Mouse (Mus musculus): Measurements from ENCODE around the gene Tgif2. TPM values are rescaled to one million over a fixed set of nuclear protein-coding genes. Genes with fewer than 3 reads are reported as not detected.

Gene Tgif2
- total and polyA plus RNA-seq, 2 experiments: 0.28 to 0.77 TPM

DNA sequence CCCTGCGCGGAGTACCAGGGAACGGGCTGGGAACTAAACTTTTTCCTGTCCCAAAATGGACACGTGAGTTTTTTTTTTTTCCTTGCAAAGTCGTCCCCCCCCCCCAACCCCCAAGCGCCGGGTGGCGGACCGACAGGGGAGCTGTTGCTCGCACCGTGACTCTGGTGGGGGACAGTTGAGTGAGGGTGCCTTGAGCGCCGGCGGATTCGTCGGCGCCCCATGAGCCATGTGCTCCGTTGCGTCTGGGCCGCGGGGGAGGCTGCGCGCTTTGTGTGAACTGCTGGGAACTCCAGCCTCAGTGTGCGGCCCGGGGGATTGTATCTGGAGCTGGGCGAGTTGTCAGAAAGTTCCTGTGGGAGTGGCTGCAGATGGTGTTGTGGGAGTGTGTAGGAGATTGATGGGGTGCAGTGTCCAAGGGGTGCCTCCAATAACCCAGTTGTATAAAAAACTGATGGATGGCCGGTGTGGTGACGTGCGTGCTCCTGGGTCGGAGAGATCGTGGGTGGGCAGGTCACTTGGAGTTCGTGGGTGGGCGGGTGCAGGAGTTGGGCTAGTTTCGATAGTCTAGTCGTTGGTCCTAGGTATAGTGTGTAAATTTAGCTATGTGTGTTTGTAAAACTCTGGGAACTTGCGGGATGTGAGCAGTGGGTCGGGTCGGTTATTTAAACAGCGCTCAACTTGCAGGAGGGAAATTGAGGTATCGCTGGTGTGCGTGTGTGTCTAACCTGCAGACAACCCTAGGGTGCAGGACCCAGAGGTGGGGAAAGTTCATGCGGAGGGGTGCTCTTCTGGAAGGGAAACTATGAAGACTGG lies 1.4 kb downstream of the Tgif2 start:
- H3K27ac ChIP-seq (replicated peaks; ENCODE audit: insufficient read depth, low read depth, low read length): no peak overlapping the region

GRCm38 (mm10) chr2:156841841-156842706 lies 2.3 kb downstream of the Tgif2 start:
- Histone ChIP-seq H3K9ac (ENCODE audit: low read depth, low read length) (no peak overlapping the region), H3K36me3 (ENCODE audit: control insufficient read depth, insufficient read depth, low read length) (no peaks in the 10 kb centered on the region), H3K4me3 (ENCODE audit: insufficient read depth, low read depth, low read length) (peak overlapping the region; percentile 12; the same call in 1 of the 2 replicates), H3K27ac (replicated peaks; ENCODE audit: insufficient read depth, low read depth, low read length) (no peak overlapping the region), H3K27me3 (ENCODE audit: control insufficient read depth, insufficient read depth, low read length) (peaks cover 11% of the 10 kb centered on the region), H3K79me2 (ENCODE audit: control insufficient read depth, insufficient read depth, low read length) (no peaks in the 10 kb centered on the region), H3K4me1 (ENCODE audit: control insufficient read depth, insufficient read depth, low read length) (peaks cover 2% of the 10 kb centered on the region)
- DNase-seq (ENCODE audit: extremely low read depth, low read depth, low spot score): peak; percentile 33
- 31% methylated on average over 20 of the region's 20 CpGs for WGBS
- 0 out of 2 replicates have a peak, but pooled peaks have one; percentile 8 for TF ChIP-seq CTCF (IDR thresholded peaks at IDR 0.05; ENCODE audit: low read depth, low read length)
- TF ChIP-seq POLR2A (IDR thresholded peaks at IDR 0.05; ENCODE audit: extremely low read depth, insufficient read depth, low read length): no peak

More for the DNA sequence above, 1.4 kb downstream of the Tgif2 start:
- Histone ChIP-seq H3K4me1 (ENCODE audit: control insufficient read depth, insufficient read depth, low read length) (peaks cover 2% of the 10 kb centered on the region), H3K9ac (ENCODE audit: low read depth, low read length) (peak overlapping the region; percentile 67), H3K27me3 (ENCODE audit: control insufficient read depth, insufficient read depth, low read length) (peaks cover 11% of the 10 kb centered on the region), H3K79me2 (ENCODE audit: control insufficient read depth, insufficient read depth, low read length) (no peaks in the 10 kb centered on the region), H3K36me3 (ENCODE audit: control insufficient read depth, insufficient read depth, low read length) (no peaks in the 10 kb centered on the region), H3K4me3 (ENCODE audit: insufficient read depth, low read depth, low read length) (peak overlapping the region; percentile 54; the same call in 1 of the 2 replicates)
- no peak for DNase-seq (ENCODE audit: extremely low read depth, low read depth, low spot score)
- TF ChIP-seq POLR2A (IDR thresholded peaks at IDR 0.05; ENCODE audit: extremely low read depth, insufficient read depth, low read length) (no peak), CTCF (IDR thresholded peaks at IDR 0.05; ENCODE audit: low read depth, low read length) (no peak)
- under 1% methylated on average over 42 of the region's 42 CpGs for WGBS

- no peak overlapping the region for H3K9ac ChIP-seq (ENCODE audit: low read depth, low read length)
- no peak overlapping the region for H3K4me3 ChIP-seq (ENCODE audit: insufficient read depth, low read depth, low read length)
Observed at GRCm38 (mm10) chr2:156842711-156843110, 2.9 kb downstream of the Tgif2 start.

GRCm38 (mm10) chr2:156843331-156843730 lies 3.5 kb downstream of the Tgif2 start:
- H3K4me1 ChIP-seq (ENCODE audit: control insufficient read depth, insufficient read depth, low read length): peaks cover 2% of the 10 kb centered on the region
- DNase-seq (ENCODE audit: extremely low read depth, low read depth, low spot score): no peak
- H3K27me3 ChIP-seq (ENCODE audit: control insufficient read depth, insufficient read depth, low read length): peaks cover 11% of the 10 kb centered on the region
- no peak overlapping the region for H3K9ac ChIP-seq (ENCODE audit: low read depth, low read length)
- no peak for TF ChIP-seq POLR2A (IDR thresholded peaks at IDR 0.05; ENCODE audit: extremely low read depth, insufficient read depth, low read length)
- TF ChIP-seq CTCF (IDR thresholded peaks at IDR 0.05; ENCODE audit: low read depth, low read length): no peak
- no peak overlapping the region for H3K4me3 ChIP-seq (ENCODE audit: insufficient read depth, low read depth, low read length)
- H3K27ac ChIP-seq (replicated peaks; ENCODE audit: insufficient read depth, low read depth, low read length): no peak overlapping the region
- H3K36me3 ChIP-seq (ENCODE audit: control insufficient read depth, insufficient read depth, low read length): no peaks in the 10 kb centered on the region
- 83% methylated on average over 10 of the region's 10 CpGs for WGBS
- H3K79me2 ChIP-seq (ENCODE audit: control insufficient read depth, insufficient read depth, low read length): no peaks in the 10 kb centered on the region

More at GRCm38 (mm10) chr2:156842711-156843110, 2.9 kb downstream of the Tgif2 start:
- DNase-seq (ENCODE audit: extremely low read depth, low read depth, low spot score): no peak
- Histone ChIP-seq H3K36me3 (ENCODE audit: control insufficient read depth, insufficient read depth, low read length) (no peaks in the 10 kb centered on the region), H3K4me1 (ENCODE audit: control insufficient read depth, insufficient read depth, low read length) (peaks cover 2% of the 10 kb centered on the region), H3K27ac (replicated peaks; ENCODE audit: insufficient read depth, low read depth, low read length) (no peak overlapping the region), H3K79me2 (ENCODE audit: control insufficient read depth, insufficient read depth, low read length) (no peaks in the 10 kb centered on the region), H3K27me3 (ENCODE audit: control insufficient read depth, insufficient read depth, low read length) (peaks cover 11% of the 10 kb centered on the region)
- TF ChIP-seq CTCF (IDR thresholded peaks at IDR 0.05; ENCODE audit: low read depth, low read length) (no peak), POLR2A (IDR thresholded peaks at IDR 0.05; ENCODE audit: extremely low read depth, insufficient read depth, low read length) (no peak)
- 78% methylated on average over 11 of the region's 11 CpGs for WGBS

GRCm38 (mm10) chr2:156844715-156845114 lies 4.9 kb downstream of the Tgif2 start:
- Histone ChIP-seq H3K4me1 (ENCODE audit: control insufficient read depth, insufficient read depth, low read length) (peaks cover 2% of the 10 kb centered on the region), H3K27ac (replicated peaks; ENCODE audit: insufficient read depth, low read depth, low read length) (no peak overlapping the region; the same call in 1 of the 2 replicates), H3K36me3 (ENCODE audit: control insufficient read depth, insufficient read depth, low read length) (no peaks in the 10 kb centered on the region), H3K4me3 (ENCODE audit: insufficient read depth, low read depth, low read length) (no peak overlapping the region), H3K79me2 (ENCODE audit: control insufficient read depth, insufficient read depth, low read length) (no peaks in the 10 kb centered on the region), H3K9ac (ENCODE audit: low read depth, low read length) (no peak overlapping the region), H3K27me3 (ENCODE audit: control insufficient read depth, insufficient read depth, low read length) (peaks cover 10% of the 10 kb centered on the region)
- no peak for DNase-seq (ENCODE audit: extremely low read depth, low read depth, low spot score)
- TF ChIP-seq CTCF (IDR thresholded peaks at IDR 0.05; ENCODE audit: low read depth, low read length) (no peak), POLR2A (IDR thresholded peaks at IDR 0.05; ENCODE audit: extremely low read depth, insufficient read depth, low read length) (no peak)
- 71% methylated on average over 10 of the region's 10 CpGs for WGBS
